Mouse (Mus musculus) cerebellum, postnatal 4 days (tissue): Measurements from ENCODE around the gene Ifngr1.

Source experiments
- DNase-seq, 2 experiments: peaks; one replicate each; pipeline ENCODE4 v3.0.0; 2022; ENCODE audit warnings: low spot score in 2 of 2, mixed read lengths in 1 of 2

The Ifngr1 gene

GRCm38 (mm10) chr10:19587281-19587680 is 4.5 kb upstream of the Ifngr1 start:
- DNase-seq = no peak

GRCm38 (mm10) chr10:19589626-19590025 is 2.1 kb upstream of the Ifngr1 start:
- no peak for DNase-seq

- no peak for DNase-seq
Observed at GRCm38 (mm10) chr10:19591286-19591640, 486 bp upstream of the Ifngr1 start.

- no peak for DNase-seq
Observed at GRCm38 (mm10) chr10:19592556-19592955, 807 bp downstream of the Ifngr1 start.

GRCm38 (mm10) chr10:19593296-19593695 is 1.5 kb downstream of the Ifngr1 start:
- no peak for DNase-seq

GRCm38 (mm10) chr10:19594201-19594905 is 2.6 kb downstream of the Ifngr1 start:
- DNase-seq = no peak

- no peak for DNase-seq
Observed at GRCm38 (mm10) chr10:19596866-19597265, 5.1 kb downstream of the Ifngr1 start.

GRCm38 (mm10) chr10:19598091-19598490 is 6.3 kb downstream of the Ifngr1 start:
- no peak for DNase-seq

GRCm38 (mm10) chr10:19599331-19600092 is 7.8 kb downstream of the Ifngr1 start:
- no peak for DNase-seq

GRCm38 (mm10) chr10:19600093-19600420 is 8.3 kb downstream of the Ifngr1 start:
- DNase-seq = no peak

- DNase-seq = peak in 1 of 2 experiments; percentile 9
Observed at GRCm38 (mm10) chr10:19601502-19601901, 9.8 kb downstream of the Ifngr1 start.

GRCm38 (mm10) chr10:19603231-19603630 is 11.5 kb downstream of the Ifngr1 start:
- no peak for DNase-seq

- DNase-seq = no peak
Observed at GRCm38 (mm10) chr10:19609125-19609524, 17.4 kb downstream of the Ifngr1 start.

GRCm38 (mm10) chr10:19611616-19612015 is 19.9 kb downstream of the Ifngr1 start:
- DNase-seq = no peak

GRCm38 (mm10) chr10:19613111-19613753 is 21.5 kb downstream of the Ifngr1 start:
- DNase-seq = no peak

- DNase-seq = no peak
Observed at GRCm38 (mm10) chr10:19619736-19620135, 28.0 kb downstream of the Ifngr1 start.

GRCm38 (mm10) chr10:19621408-19622048 is 29.8 kb downstream of the Ifngr1 start, which contains the start of gene Il22ra2:
Gene Il22ra2, plus strand, starts transcription at chr10:19621998.
- no peak for DNase-seq

- no peak for DNase-seq
Observed at GRCm38 (mm10) chr10:19624617-19625016, 32.9 kb downstream of the Ifngr1 start.

GRCm38 (mm10) chr10:19627342-19627741 is 35.6 kb downstream of the Ifngr1 start:
- DNase-seq = no peak

- no peak for DNase-seq
Observed at GRCm38 (mm10) chr10:19627748-19628147, 36.0 kb downstream of the Ifngr1 start.

GRCm38 (mm10) chr10:19631616-19632195 is 40.0 kb downstream of the Ifngr1 start:
- DNase-seq = no peak

GRCm38 (mm10) chr10:19638851-19639250 is 47.1 kb downstream of the Ifngr1 start:
- DNase-seq = no peak
